Mouse (Mus musculus): Measurements from ENCODE around the gene Sp2.

DNA sequence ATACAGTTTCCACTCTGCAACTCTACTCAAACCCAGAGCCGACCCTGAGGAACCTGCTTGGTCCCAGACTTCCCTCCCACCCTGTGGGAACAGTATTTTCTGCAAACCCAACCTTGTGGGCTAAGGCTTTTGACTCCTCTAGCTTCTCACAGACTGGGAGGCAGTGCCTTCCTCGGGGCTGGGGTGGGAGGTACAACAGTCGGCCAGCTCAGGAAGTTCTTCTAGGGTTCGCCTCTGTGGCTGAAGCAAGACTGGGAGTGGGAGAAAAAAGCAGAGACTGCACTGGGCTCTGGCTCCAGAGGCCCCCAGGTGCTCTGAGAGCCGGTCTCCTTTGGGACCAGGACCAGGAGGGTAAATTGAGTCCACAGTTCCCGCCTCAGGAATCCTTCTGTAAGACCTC is 29.9 kb downstream of the Sp2 start:
- TF ChIP-seq POLR2A (IDR thresholded peaks at IDR 0.05; ENCODE audit: insufficient read depth, low read depth, low read length) = no peak
- no peak for TF ChIP-seq CTCF (IDR thresholded peaks at IDR 0.05)
